Mouse (Mus musculus): ENCODE data around the gene Srr. TPM values are rescaled to one million over a fixed set of nuclear protein-coding genes. Genes with fewer than 3 reads are reported as not detected.

Gene Srr
- total RNA-seq, 2 experiments from 2014 or later, result 3.3 to 7.7 TPM

DNA sequence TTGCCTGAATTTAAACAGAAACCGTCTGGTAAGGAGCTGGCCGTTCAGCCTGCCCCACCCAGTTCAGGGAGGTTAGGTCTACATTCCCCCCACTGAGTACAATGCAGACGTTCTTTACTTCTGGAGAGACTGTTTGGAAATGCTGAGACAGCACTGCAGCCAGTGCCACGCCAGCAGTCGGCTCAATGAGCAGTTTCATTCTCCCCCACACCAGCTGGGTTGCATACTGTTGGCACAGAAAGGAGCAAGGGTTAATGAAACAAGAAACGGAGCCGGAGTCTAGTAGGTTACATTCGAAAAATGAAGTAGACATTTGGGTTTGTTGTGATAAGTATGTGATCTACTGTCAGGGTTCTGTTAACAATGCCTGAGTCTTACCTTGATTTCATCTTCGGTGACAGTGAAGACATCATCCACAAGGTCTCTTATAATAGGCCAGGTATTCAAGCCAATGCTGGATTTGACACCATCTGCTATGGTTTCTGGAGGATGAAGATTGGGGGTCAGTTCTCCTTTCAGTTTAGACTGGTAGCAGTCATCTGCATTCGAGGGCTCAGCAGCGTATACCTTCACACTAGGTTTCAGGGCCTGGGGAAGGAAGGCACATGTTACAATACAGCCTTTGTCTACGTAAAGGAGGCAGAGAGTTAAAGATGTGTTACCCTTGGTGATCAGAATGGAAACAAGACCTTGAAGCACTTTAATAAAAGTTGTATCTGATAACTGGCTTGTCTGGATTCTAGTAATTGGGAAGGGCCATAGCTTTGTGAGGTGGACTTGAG, 16.9 kb downstream of the Srr start:
- no peak for ATAC-seq (ENCODE audit: poor library complexity, severe bottlenecking)

GRCm38 (mm10) chr11:74907850-74908249, 17.9 kb downstream of the Srr start:
- ATAC-seq (ENCODE audit: poor library complexity, severe bottlenecking), result no peak

DNA sequence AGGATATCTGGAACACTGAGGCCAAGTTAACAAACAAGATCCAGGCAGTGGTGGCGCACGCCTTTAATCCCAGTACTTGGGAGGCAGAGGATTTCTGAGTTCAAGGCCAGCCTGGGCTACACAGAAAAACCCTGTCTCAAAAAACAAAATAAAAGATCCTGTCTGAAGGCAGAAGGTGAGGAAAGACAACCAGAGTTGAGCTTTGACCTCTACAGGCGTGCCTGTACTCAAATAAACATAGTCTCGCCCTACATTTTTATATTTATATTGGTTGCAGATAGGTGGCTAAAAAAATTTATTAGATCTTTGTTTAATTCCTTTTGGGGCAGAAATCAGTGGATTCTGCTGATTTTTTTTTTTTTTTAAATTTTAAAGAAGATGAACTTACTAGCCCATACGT, 23.3 kb downstream of the Srr start:
- no peak for ATAC-seq (ENCODE audit: poor library complexity, severe bottlenecking)

DNA sequence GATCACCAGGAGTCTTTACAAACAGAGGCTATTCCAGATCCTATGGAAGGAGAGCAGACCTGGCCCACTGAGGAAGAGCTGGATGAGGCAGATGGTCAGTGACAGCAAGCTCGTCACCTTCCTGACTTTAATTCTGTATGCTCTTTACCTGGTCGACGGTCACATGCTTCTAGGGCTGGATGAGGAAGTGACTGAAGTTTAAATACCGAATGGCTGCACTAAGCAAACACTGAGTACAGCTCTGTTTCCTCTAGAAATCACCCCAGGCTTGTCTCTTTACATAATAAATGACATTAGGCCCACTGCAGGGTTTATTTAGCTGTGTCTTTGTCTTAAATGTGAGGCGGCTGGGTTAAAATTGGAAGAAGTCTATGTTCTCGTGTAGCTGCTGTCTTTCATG, 24.2 kb downstream of the Srr start:
- no peak for ATAC-seq (ENCODE audit: poor library complexity, severe bottlenecking)

DNA sequence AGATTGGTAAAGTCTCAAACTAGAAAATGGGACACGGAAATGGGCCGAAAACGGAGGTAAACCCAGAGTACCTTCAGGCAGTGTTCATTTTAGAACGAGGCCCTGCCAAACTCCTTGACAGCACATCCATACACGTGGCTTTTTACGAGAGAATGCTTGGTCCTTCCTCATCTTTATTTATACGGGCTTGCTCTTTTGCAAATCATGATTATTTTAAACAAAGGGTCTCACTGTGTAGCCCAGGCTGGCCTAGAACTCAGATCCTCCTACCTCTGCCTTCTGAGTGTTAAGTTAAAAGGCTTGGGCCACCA, 27.3 kb downstream of the Srr start:
- ATAC-seq (ENCODE audit: poor library complexity, severe bottlenecking), result no peak

DNA sequence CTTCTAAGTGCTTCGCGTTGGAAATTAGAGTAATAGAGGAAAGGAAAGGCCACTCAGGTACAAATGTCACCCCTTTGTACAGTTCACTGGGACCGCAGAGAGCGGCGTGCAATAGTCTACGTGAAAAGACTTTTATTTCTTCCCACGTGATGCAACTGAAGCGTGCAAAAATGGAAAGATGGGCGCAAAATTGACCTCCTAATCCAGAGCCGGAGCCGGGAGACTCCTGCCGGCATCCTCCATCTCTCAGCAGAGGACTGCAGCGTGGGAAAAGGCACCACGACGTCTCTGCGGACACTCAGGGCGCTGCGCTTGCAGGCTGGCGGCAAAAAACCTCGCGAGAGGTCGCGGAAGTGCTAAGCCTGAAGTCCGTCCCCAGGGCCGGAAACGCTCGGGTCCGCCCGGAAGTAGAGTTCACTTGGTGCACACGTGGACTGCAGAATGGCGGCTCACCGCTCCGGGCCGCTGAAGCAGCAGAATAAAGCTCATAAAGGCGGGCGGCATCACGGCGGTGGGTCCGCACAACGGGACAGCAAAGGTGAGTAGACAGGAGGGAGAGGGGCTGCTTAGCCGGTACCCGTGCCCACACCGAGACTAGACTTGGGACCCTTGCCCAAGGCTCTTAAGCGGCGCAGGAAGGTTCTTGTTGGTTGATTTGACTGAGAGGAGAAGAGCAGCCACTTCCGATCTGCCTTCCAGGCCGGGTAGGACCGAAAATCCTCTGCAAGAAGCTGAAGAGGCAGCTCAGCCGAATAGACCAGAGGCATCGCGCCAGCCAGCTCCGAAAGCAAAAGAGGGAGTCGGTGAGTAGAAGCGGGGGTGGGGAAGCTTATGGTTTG, 27.9 kb downstream of the Srr start, which contains the start of gene Tsr1:
Gene Tsr1, plus strand, starts transcription at position 394 of the 839 bp plus-strand sequence.
- peak; percentile 90 for ATAC-seq (ENCODE audit: poor library complexity, severe bottlenecking)

DNA sequence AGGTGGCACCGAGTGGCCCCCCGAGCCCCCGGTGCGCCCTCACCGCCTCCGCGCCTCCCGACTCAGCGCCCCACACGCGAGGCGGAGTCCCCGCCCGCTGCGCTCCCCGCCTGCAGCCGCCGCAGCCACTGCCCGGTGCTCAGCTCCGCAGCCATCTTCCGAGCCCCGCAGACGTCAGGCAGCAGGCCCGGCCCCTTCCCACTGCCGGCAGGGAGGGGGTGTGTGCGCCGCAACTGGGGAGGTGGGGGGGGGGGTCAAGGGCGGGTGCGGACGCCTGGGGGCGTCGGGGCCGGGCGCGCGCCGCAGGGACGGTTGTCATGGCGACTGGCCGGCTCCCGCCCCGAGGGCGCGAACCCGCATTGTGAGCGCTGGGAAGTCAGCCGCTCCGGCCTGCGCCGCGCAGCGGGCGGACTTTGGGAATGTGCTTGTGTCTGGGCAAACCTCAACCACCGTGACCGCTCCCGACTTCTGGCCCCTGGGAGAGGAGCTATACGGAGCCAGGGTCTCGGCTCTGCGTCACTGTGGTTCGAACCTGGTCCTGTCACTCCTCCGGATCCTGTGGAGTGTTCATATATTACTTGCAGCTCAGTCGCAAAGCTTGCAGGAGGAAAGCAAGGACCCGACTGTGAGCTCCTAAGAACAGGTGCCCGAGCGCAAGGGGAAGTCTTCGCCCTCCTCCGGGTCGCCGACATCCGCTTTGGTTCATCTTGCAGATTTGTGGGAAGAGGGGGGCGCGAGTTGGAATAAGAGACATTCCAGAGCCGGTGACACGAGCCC, 28.7 kb downstream of the Srr start, which contains the start of gene Sgsm2:
Gene Sgsm2, minus strand, starts transcription at position 160 of the 777 bp plus-strand sequence.
- ATAC-seq (ENCODE audit: poor library complexity, severe bottlenecking), result peak; percentile 52

- ATAC-seq (ENCODE audit: poor library complexity, severe bottlenecking), result peak; percentile 35
Observed at GRCm38 (mm10) chr11:74895980-74896900, 29.5 kb downstream of the Srr start.

DNA sequence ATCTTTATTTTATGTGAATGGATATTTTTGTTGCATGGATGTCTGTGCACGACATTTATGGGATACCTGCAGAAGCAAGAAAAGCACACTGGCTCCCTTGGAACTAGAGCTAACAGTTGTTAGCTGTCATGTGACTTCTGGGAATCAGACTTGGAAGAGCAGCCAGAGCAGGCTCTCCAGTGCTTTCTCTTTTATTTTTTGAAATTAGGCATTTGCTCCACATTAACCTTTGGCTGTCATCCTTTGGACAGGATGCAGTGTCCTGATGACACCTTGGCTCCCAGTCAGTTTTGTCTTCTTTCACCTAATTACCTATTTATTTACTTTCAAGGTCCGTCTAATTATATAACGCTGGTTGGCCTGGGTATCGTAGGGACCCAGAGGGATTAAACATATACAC, 31.1 kb downstream of the Srr start:
- ATAC-seq (ENCODE audit: poor library complexity, severe bottlenecking), result no peak

DNA sequence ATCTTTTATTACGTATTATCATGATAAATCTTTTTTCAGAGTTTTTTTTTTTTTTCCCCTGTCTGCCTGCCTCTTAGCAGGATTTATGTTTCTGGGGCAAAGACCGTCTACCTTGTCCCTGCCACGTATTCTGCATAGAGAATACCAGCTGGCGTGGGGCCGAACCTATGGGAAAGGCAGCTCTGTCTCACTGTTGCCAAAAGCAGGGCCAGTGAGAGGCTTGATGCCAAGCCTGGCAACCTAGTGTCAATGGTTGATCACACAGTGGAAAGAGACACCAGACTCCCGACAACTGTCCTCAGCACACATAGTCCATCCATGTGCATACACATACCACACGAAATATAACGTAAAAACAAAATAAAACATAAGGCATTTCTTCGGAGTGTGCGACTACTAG, 42.6 kb downstream of the Srr start:
- ATAC-seq (ENCODE audit: poor library complexity, severe bottlenecking), result no peak

GRCm38 (mm10) chr11:74881979-74882378, 43.8 kb downstream of the Srr start:
- no peak for ATAC-seq (ENCODE audit: poor library complexity, severe bottlenecking)

- ATAC-seq (ENCODE audit: poor library complexity, severe bottlenecking), result no peak
Observed at GRCm38 (mm10) chr11:74880999-74881398, 44.7 kb downstream of the Srr start.

DNA sequence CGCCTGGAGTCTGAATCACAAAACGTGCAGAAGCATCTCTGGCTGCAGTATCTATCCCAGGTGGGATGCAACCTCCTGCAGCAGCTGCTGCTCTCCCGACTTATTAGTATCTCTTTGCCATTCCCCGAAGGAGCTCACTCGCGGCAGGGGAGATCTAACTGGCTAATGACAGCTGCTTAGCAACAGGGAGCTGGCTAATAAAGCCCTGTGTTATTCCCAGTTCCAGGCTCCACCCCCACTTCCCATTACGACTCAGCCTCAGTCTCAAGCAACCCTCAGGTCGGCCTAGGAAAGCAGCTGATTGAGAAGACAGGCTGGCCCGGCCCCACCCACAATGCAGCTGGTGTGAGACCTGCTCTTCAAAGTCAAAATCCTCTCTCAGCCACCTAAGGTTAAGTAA, 48.9 kb downstream of the Srr start:
- no peak for ATAC-seq (ENCODE audit: poor library complexity, severe bottlenecking)

DNA sequence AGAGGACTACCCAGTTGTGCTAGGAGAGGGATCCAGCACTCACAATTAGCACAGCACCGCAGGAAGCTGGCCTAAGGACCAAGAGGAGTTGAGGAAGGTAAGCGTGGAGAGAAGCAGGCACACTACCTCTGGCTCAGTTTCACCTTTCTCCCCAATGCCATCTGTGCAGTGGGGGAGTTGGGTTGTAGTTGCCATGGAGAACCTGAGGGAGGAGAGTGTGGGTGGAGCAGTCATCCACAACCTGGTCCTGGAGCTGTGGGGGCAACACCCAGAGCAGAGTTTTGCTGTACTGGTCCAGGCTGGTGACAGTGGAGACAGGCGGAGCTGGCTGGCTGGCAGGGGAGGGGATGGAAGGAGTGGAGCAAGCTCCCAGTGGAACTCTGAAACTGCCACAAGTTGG, 51.1 kb downstream of the Srr start:
- ATAC-seq (ENCODE audit: poor library complexity, severe bottlenecking), result no peak

GRCm38 (mm10) chr11:74870991-74871622, 54.6 kb downstream of the Srr start:
- ATAC-seq (ENCODE audit: poor library complexity, severe bottlenecking), result no peak

- no peak for ATAC-seq (ENCODE audit: poor library complexity, severe bottlenecking)
Observed at GRCm38 (mm10) chr11:74870544-74870943, 55.2 kb downstream of the Srr start.

DNA sequence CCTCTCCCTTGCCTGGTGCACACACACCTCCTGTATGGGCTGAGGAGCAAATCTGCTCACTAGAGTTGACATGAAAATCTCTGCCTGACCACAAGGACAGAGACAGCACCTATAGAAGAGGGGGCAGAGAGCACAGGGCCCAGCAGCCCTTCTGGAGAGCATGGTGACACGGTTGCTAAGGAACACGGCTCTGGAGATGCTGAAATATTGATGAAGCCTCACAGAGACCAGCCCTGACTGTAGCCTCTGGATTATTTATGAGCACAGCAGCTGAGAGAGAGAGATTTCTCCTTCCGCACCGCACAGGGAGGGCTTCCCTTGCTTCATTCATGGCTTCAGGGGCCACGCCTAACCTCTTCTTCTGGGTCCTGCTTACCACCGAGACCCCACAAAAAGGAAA, 56.1 kb downstream of the Srr start:
- no peak for ATAC-seq (ENCODE audit: poor library complexity, severe bottlenecking)

- no peak for ATAC-seq (ENCODE audit: poor library complexity, severe bottlenecking)
Observed at GRCm38 (mm10) chr11:74868046-74868760, 57.5 kb downstream of the Srr start.

DNA sequence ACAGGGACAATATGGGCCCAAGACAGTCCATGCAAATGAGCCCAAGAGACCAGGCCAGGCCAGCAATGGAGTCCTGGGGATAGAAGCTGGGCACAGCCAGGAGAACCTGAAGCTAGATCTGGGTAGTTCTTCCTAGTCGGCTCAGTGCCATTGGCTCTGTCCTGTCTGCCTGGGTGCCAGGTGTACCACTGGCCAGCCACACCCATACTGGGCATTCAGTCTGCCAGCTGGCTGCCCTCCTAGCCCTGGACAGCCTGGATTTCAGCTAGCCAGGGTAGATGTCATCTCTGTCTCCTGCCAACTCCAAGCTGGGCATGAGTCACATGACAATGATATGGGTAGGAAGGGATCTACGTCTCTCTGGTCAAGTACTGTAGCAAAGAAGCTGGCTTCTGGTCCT, 58.6 kb downstream of the Srr start:
- no peak for ATAC-seq (ENCODE audit: poor library complexity, severe bottlenecking)
